18 mouse cellular contexts compared by ENCODE assay signal in the genomic region with DNA sequence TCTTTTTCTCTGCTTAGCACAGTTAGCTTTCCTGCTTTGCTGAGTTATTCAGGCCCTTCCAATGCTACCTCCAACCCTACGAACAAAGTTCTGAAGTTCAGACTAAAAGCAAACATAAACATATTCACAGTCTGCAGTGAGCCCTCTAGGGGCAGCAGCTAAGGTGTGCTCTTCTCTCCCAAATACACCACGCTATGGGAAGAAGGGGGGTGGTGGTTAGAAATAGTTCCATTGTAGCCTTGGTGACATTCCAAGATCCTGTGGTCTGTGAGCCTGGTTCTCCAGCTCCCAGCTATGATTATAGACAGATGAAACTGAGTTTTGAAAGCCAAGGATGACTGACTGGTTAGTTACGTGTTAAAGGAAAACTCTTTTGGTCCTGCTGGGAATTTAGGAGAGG. TPM values are rescaled to one million over a fixed set of nuclear protein-coding genes. Genes with fewer than 3 reads are reported as not detected.
DNase-seq lines count a peak whose midpoint lies in the region; ATAC-seq and TF ChIP-seq lines count a peak whose summit lies in the region.
"Had no signal": no experiment of that assay in that cellular context is flagged by ENCODE, and none has a peak within 500 bp of the region (broad histone marks: within the 10 kb centered on the region; RNA-seq: fewer than 3 reads in every experiment).

No protein-coding gene starts in this region.

- no peaks in the 10 kb centered on the region for H3K4me1 ChIP-seq in embryonic facial prominence, embryonic 14.5 days (ENCODE audit: control insufficient read depth, insufficient read depth, low read length)
- H3K4me1 ChIP-seq in embryonic facial prominence, embryonic 10.5 days = peaks cover 26% of the 10 kb centered on the region
- H3K4me1 ChIP-seq in kidney, adult 2 months (ENCODE audit: control insufficient read depth, insufficient read depth, low read length) = no peaks in the 10 kb centered on the region
- peaks cover 4% of the 10 kb centered on the region; the same call in 1 of the 2 replicates for H3K4me1 ChIP-seq in midbrain, embryonic 11.5 days (ENCODE audit: control insufficient read depth, insufficient read depth, low read length)
- H3K4me1 ChIP-seq in midbrain, embryonic 13.5 days (replicated peaks) = 0 out of 2 replicates have a peak, but pooled peaks cover 7% of the 10 kb centered on the region
- peaks cover 7% of the 10 kb centered on the region for H3K4me1 ChIP-seq in liver, postnatal 0 days (ENCODE audit: insufficient read depth)

- H3K9ac ChIP-seq in embryonic facial prominence, embryonic 14.5 days (ENCODE audit: low read depth, low read length) = no peak overlapping the region
- H3K9ac ChIP-seq in midbrain, embryonic 11.5 days (ENCODE audit: low read length) = no peak overlapping the region
- no peak overlapping the region for H3K9ac ChIP-seq in midbrain, embryonic 13.5 days (replicated peaks)
- no peak overlapping the region for H3K9ac ChIP-seq in liver, postnatal 0 days (replicated peaks)
- H3K9ac ChIP-seq: embryonic facial prominence, embryonic 13.5 days; forebrain, embryonic 15.5 days; hindbrain, embryonic 14.5 days; lung, embryonic 15.5 days; midbrain, embryonic 12.5 days had no signal

- H3K4me2 ChIP-seq in embryonic facial prominence, embryonic 14.5 days (ENCODE audit: low read depth, low read length) = no peak overlapping the region
- H3K4me2 ChIP-seq in midbrain, embryonic 11.5 days = no peak overlapping the region
- H3K4me2 ChIP-seq in midbrain, embryonic 13.5 days (replicated peaks) = no peak overlapping the region
- no peak overlapping the region for H3K4me2 ChIP-seq in liver, postnatal 0 days (ENCODE audit: low read depth, low read length)
- H3K4me2 ChIP-seq: embryonic facial prominence, embryonic 13.5 days; forebrain, embryonic 15.5 days; hindbrain, embryonic 14.5 days; lung, embryonic 15.5 days; midbrain, embryonic 12.5 days had no signal

- H3K4me3 ChIP-seq in embryonic facial prominence, embryonic 14.5 days (ENCODE audit: low read depth, low read length) = no peak overlapping the region
- H3K4me3 ChIP-seq in embryonic facial prominence, embryonic 10.5 days = no peak overlapping the region
- H3K4me3 ChIP-seq in kidney, adult 2 months (ENCODE audit: insufficient read depth, low read depth, low read length) = no peak overlapping the region
- no peak overlapping the region for H3K4me3 ChIP-seq in midbrain, embryonic 11.5 days (ENCODE audit: low read depth, low read length)
- H3K4me3 ChIP-seq in midbrain, embryonic 13.5 days (replicated peaks) = no peak overlapping the region
- no peak overlapping the region for H3K4me3 ChIP-seq in liver, postnatal 0 days (ENCODE audit: low read depth, low read length)
- H3K4me3 ChIP-seq: embryonic facial prominence, embryonic 13.5 days; forebrain, embryonic 15.5 days; lung, embryonic 15.5 days; midbrain, embryonic 12.5 days had no signal

- TF ChIP-seq CTCF in kidney, adult 2 months (conservative IDR thresholded peaks at IDR 0.05; ENCODE audit: insufficient read depth, insufficient read length, low read depth, low read length) = peak; percentile 36; the same call in 1 of the 2 replicates
- TF ChIP-seq CTCF in liver, postnatal 0 days (IDR thresholded peaks at IDR 0.05; ENCODE audit: low read depth) = peak; percentile 59

- TF ChIP-seq EP300 in liver, postnatal 0 days (IDR thresholded peaks at IDR 0.05; ENCODE audit: low read depth) = no peak

- no peak for TF ChIP-seq POLR2A in kidney, adult 2 months (IDR thresholded peaks at IDR 0.05; ENCODE audit: low read depth, low read length)

- H3K36me3 ChIP-seq in embryonic facial prominence, embryonic 14.5 days (ENCODE audit: control insufficient read depth, insufficient read depth, low read length) = no peaks in the 10 kb centered on the region
- peaks cover 7% of the 10 kb centered on the region; the same call in 1 of the 2 replicates for H3K36me3 ChIP-seq in embryonic facial prominence, embryonic 10.5 days (replicated peaks)
- no peaks in the 10 kb centered on the region for H3K36me3 ChIP-seq in kidney, adult 2 months (ENCODE audit: control insufficient read depth, insufficient read depth, low read length)
- H3K36me3 ChIP-seq in midbrain, embryonic 11.5 days (ENCODE audit: control insufficient read depth, insufficient read depth, low read length) = no peaks in the 10 kb centered on the region
- H3K36me3 ChIP-seq in midbrain, embryonic 13.5 days = no peaks in the 10 kb centered on the region
- no peaks in the 10 kb centered on the region for H3K36me3 ChIP-seq in liver, postnatal 0 days (replicated peaks; ENCODE audit: insufficient read depth, low read length)
- H3K36me3 ChIP-seq: embryonic facial prominence, embryonic 13.5 days; forebrain, embryonic 15.5 days; lung, embryonic 15.5 days; midbrain, embryonic 12.5 days had no signal

- H3K9me3 ChIP-seq in embryonic facial prominence, embryonic 14.5 days (ENCODE audit: control insufficient read depth, low read length) = no peaks in the 10 kb centered on the region
- H3K9me3 ChIP-seq in embryonic facial prominence, embryonic 10.5 days = no peaks in the 10 kb centered on the region
- no peaks in the 10 kb centered on the region for H3K9me3 ChIP-seq in midbrain, embryonic 11.5 days (ENCODE audit: control insufficient read depth, low read length)
- no peaks in the 10 kb centered on the region for H3K9me3 ChIP-seq in midbrain, embryonic 13.5 days
- no peaks in the 10 kb centered on the region for H3K9me3 ChIP-seq in liver, postnatal 0 days (ENCODE audit: low read length)
- H3K9me3 ChIP-seq: embryonic facial prominence, embryonic 13.5 days; forebrain, embryonic 15.5 days; lung, embryonic 15.5 days; midbrain, embryonic 12.5 days had no signal

- peak; percentile 78 for DNase-seq in embryonic facial prominence, embryonic 14.5 days (ENCODE audit: low spot score)
- no peak for DNase-seq in embryonic facial prominence, embryonic 10.5 days (ENCODE audit: low spot score)
- no peak for DNase-seq in kidney, adult 2 months
- DNase-seq in kidney, adult 18-20 months = no peak
- DNase-seq in midbrain, embryonic 11.5 days (ENCODE audit: low spot score, missing footprints) = peak; percentile 68
- DNase-seq in liver, postnatal 0 days = no peak
- DNase-seq in spleen, adult 18-20 months = no peak
- DNase-seq: cerebellum, adult 11 months; cerebellum, postnatal 36 days; gastrocnemius, postnatal 14 days; kidney, adult 9 months; thymus, postnatal 4 days had no signal

- no peaks in the 10 kb centered on the region; the same call in 1 of the 2 replicates for H3K27me3 ChIP-seq in embryonic facial prominence, embryonic 14.5 days (replicated peaks; ENCODE audit: control insufficient read depth, insufficient read depth, low read length)
- H3K27me3 ChIP-seq in embryonic facial prominence, embryonic 10.5 days (replicated peaks; ENCODE audit: low read depth, poor library complexity, severe bottlenecking) = no peaks in the 10 kb centered on the region
- peaks cover 2% of the 10 kb centered on the region; the same call in 1 of the 2 replicates for H3K27me3 ChIP-seq in kidney, adult 2 months (replicated peaks; ENCODE audit: control insufficient read depth, insufficient read depth, low read length)
- no peaks in the 10 kb centered on the region for H3K27me3 ChIP-seq in midbrain, embryonic 11.5 days (ENCODE audit: control insufficient read depth, insufficient read depth, low read length)
- H3K27me3 ChIP-seq in midbrain, embryonic 13.5 days = peaks cover 33% of the 10 kb centered on the region
- no peaks in the 10 kb centered on the region for H3K27me3 ChIP-seq in liver, postnatal 0 days (ENCODE audit: insufficient read depth, low read length)
- H3K27me3 ChIP-seq: embryonic facial prominence, embryonic 13.5 days; forebrain, embryonic 15.5 days; lung, embryonic 15.5 days had no signal

- ATAC-seq in embryonic facial prominence, embryonic 14.5 days (ENCODE audit: low read depth) = no peak
- ATAC-seq in midbrain, embryonic 11.5 days (ENCODE audit: low FRiP score) = no peak
- no peak for ATAC-seq in midbrain, embryonic 13.5 days
- peak; percentile 83 for ATAC-seq in liver, postnatal 0 days
- ATAC-seq: forebrain, embryonic 15.5 days had no signal

- H3K27ac ChIP-seq in embryonic facial prominence, embryonic 14.5 days (replicated peaks; ENCODE audit: low read depth, low read length) = no peak overlapping the region
- no peak overlapping the region for H3K27ac ChIP-seq in embryonic facial prominence, embryonic 10.5 days (replicated peaks)
- H3K27ac ChIP-seq in kidney, adult 2 months (ENCODE audit: insufficient read depth, low read depth, low read length) = no peak overlapping the region
- no peak overlapping the region for H3K27ac ChIP-seq in midbrain, embryonic 11.5 days (ENCODE audit: low read depth, low read length)
- no peak overlapping the region for H3K27ac ChIP-seq in midbrain, embryonic 13.5 days
- peak overlapping the region; percentile 60; the same call in 1 of the 2 replicates for H3K27ac ChIP-seq in liver, postnatal 0 days (ENCODE audit: low read depth)
- H3K27ac ChIP-seq: forebrain, embryonic 15.5 days; hindbrain, embryonic 14.5 days; lung, embryonic 15.5 days; midbrain, embryonic 12.5 days had no signal

- 29% methylated on average over 3 of the region's 3 CpGs for WGBS in embryonic facial prominence, embryonic 14.5 days
- 69% methylated on average over 3 of the region's 3 CpGs for WGBS in embryonic facial prominence, embryonic 10.5 days
- 46% methylated on average over 3 of the region's 3 CpGs for WGBS in kidney, adult 2 months
- WGBS in midbrain, embryonic 11.5 days = 60% methylated on average over 3 of the region's 3 CpGs
- WGBS in midbrain, embryonic 13.5 days = 65% methylated on average over 3 of the region's 3 CpGs
- WGBS in liver, postnatal 0 days (ENCODE audit: insufficient replicate concordance) = 37% methylated on average over 3 of the region's 3 CpGs

RNA-seq across cellular contexts. Expression of a gene that starts 13.6 kb away (rescaled TPM):
- 31.4 and 42.3 TPM in 2 replicates for polyA plus RNA-seq in embryonic facial prominence, embryonic 14.5 days (2014; fragmentation: Nextera tagmentation; extraction: Ambion mirVana)
- polyA plus RNA-seq in embryonic facial prominence, embryonic 10.5 days (2016; fragmentation: Nextera tagmentation; extraction: Ambion mirVana) = 69.0 and 70.1 TPM in 2 replicates
- 0.42 and 0.69 TPM in 2 replicates for polyA plus RNA-seq in kidney, adult 2 months (2012; rRNA removed)
- 22.8 and 23.6 TPM in 2 replicates for polyA plus RNA-seq in midbrain, embryonic 11.5 days (2014; fragmentation: Nextera tagmentation; extraction: Ambion mirVana)
- 17.6 and 18.6 TPM in 2 replicates for polyA plus RNA-seq in midbrain, embryonic 13.5 days (2015; fragmentation: Nextera tagmentation; extraction: Ambion mirVana)
- polyA plus RNA-seq in liver, postnatal 0 days (2015; fragmentation: Nextera tagmentation; extraction: Ambion mirVana) = 1.8 and 2.2 TPM in 2 replicates

Comparison
In these comparisons a context has a peak if more than half of its experiments do, and no peak if none do; other contexts are left out.
1. DNase-seq: peak in embryonic facial prominence, embryonic 14.5 days (single experiment) and midbrain, embryonic 11.5 days (single experiment); none in embryonic facial prominence, embryonic 10.5 days (single experiment), kidney, adult 2 months (single experiment), kidney, adult 18-20 months (single experiment), liver, postnatal 0 days (single experiment) and spleen, adult 18-20 months (0 of 2).